Mouse (Mus musculus): ENCODE measurements around the gene Tnfsf11. TPM values are rescaled to one million over a fixed set of nuclear protein-coding genes. Genes with fewer than 3 reads are reported as not detected.

Gene Tnfsf11
- polyA plus RNA-seq, 1 experiment from 2014 or later: 0.27 TPM

- H3K9ac ChIP-seq (ENCODE audit: low read length): no peak overlapping the region
- WGBS: 77% methylated on average over 6 of the region's 6 CpGs
- H3K36me3 ChIP-seq (ENCODE audit: control insufficient read depth, insufficient read depth, low read length): no peaks in the 10 kb centered on the region
- H3K4me3 ChIP-seq (ENCODE audit: low read depth, low read length): no peak overlapping the region
- DNase-seq (ENCODE audit: low spot score): no peak
- ATAC-seq (ENCODE audit: insufficient read depth, low FRiP score, low TSS enrichment): no peak
- H3K27me3 ChIP-seq (ENCODE audit: control insufficient read depth, insufficient read depth, low read length): no peaks in the 10 kb centered on the region
- H3K4me1 ChIP-seq (ENCODE audit: control insufficient read depth, insufficient read depth, low read length): no peaks in the 10 kb centered on the region
- H3K9me3 ChIP-seq (ENCODE audit: control insufficient read depth, low read length): no peaks in the 10 kb centered on the region
- no peak overlapping the region for H3K27ac ChIP-seq (ENCODE audit: low read depth, low read length)
- H3K4me2 ChIP-seq (ENCODE audit: low read depth): no peak overlapping the region
These were observed 68.5 kb downstream of the Tnfsf11 start for GRCm38 (mm10) chr14:78239346-78239745.

GRCm38 (mm10) chr14:78237238-78237637, 70.6 kb downstream of the Tnfsf11 start:
- DNase-seq (ENCODE audit: low spot score) (no peak), ATAC-seq (ENCODE audit: insufficient read depth, low FRiP score, low TSS enrichment) (no peak)
- no peak overlapping the region for H3K27ac ChIP-seq (ENCODE audit: low read depth, low read length)
- no peak overlapping the region for H3K4me2 ChIP-seq (ENCODE audit: low read depth)
- H3K9ac ChIP-seq (ENCODE audit: low read length): no peak overlapping the region
- WGBS: 88% methylated on average over 6 of the region's 6 CpGs
- no peak overlapping the region for H3K4me3 ChIP-seq (ENCODE audit: low read depth, low read length)
- no peaks in the 10 kb centered on the region for H3K4me1 ChIP-seq (ENCODE audit: control insufficient read depth, insufficient read depth, low read length)
- no peaks in the 10 kb centered on the region for H3K9me3 ChIP-seq (ENCODE audit: control insufficient read depth, low read length)
- no peaks in the 10 kb centered on the region for H3K27me3 ChIP-seq (ENCODE audit: control insufficient read depth, insufficient read depth, low read length)
- no peaks in the 10 kb centered on the region for H3K36me3 ChIP-seq (ENCODE audit: control insufficient read depth, insufficient read depth, low read length)

GRCm38 (mm10) chr14:78236144-78236543, 71.7 kb downstream of the Tnfsf11 start:
- ATAC-seq (ENCODE audit: insufficient read depth, low FRiP score, low TSS enrichment) (no peak), DNase-seq (ENCODE audit: low spot score) (no peak)
- Histone ChIP-seq H3K36me3 (ENCODE audit: control insufficient read depth, insufficient read depth, low read length) (no peaks in the 10 kb centered on the region), H3K4me3 (ENCODE audit: low read depth, low read length) (no peak overlapping the region), H3K9me3 (ENCODE audit: control insufficient read depth, low read length) (no peaks in the 10 kb centered on the region), H3K4me2 (ENCODE audit: low read depth) (no peak overlapping the region), H3K4me1 (ENCODE audit: control insufficient read depth, insufficient read depth, low read length) (no peaks in the 10 kb centered on the region), H3K27me3 (ENCODE audit: control insufficient read depth, insufficient read depth, low read length) (no peaks in the 10 kb centered on the region), H3K27ac (ENCODE audit: low read depth, low read length) (no peak overlapping the region), H3K9ac (ENCODE audit: low read length) (no peak overlapping the region)
- 76% methylated on average over 4 of the region's 4 CpGs for WGBS

GRCm38 (mm10) chr14:78235296-78235695, 72.5 kb downstream of the Tnfsf11 start:
- Histone ChIP-seq H3K36me3 (ENCODE audit: control insufficient read depth, insufficient read depth, low read length) (no peaks in the 10 kb centered on the region), H3K4me1 (ENCODE audit: control insufficient read depth, insufficient read depth, low read length) (no peaks in the 10 kb centered on the region), H3K27me3 (ENCODE audit: control insufficient read depth, insufficient read depth, low read length) (no peaks in the 10 kb centered on the region), H3K4me2 (ENCODE audit: low read depth) (no peak overlapping the region), H3K9ac (ENCODE audit: low read length) (no peak overlapping the region), H3K4me3 (ENCODE audit: low read depth, low read length) (no peak overlapping the region), H3K27ac (ENCODE audit: low read depth, low read length) (no peak overlapping the region), H3K9me3 (ENCODE audit: control insufficient read depth, low read length) (no peaks in the 10 kb centered on the region)
- WGBS: 25% methylated on average over 3 of the region's 3 CpGs
- no peak for ATAC-seq (ENCODE audit: insufficient read depth, low FRiP score, low TSS enrichment)
- no peak for DNase-seq (ENCODE audit: low spot score)

GRCm38 (mm10) chr14:78229012-78229411, 78.8 kb downstream of the Tnfsf11 start:
- WGBS: 70% methylated on average over 4 of the region's 4 CpGs
- DNase-seq (ENCODE audit: low spot score): no peak
- H3K9ac ChIP-seq (ENCODE audit: low read length): no peak overlapping the region
- no peak overlapping the region for H3K27ac ChIP-seq (ENCODE audit: low read depth, low read length)
- H3K4me2 ChIP-seq (ENCODE audit: low read depth): no peak overlapping the region
- no peak overlapping the region for H3K4me3 ChIP-seq (ENCODE audit: low read depth, low read length)
- H3K4me1 ChIP-seq (ENCODE audit: control insufficient read depth, insufficient read depth, low read length): no peaks in the 10 kb centered on the region
- no peaks in the 10 kb centered on the region for H3K27me3 ChIP-seq (ENCODE audit: control insufficient read depth, insufficient read depth, low read length)
- H3K36me3 ChIP-seq (ENCODE audit: control insufficient read depth, insufficient read depth, low read length): no peaks in the 10 kb centered on the region
- no peak for ATAC-seq (ENCODE audit: insufficient read depth, low FRiP score, low TSS enrichment)
- no peaks in the 10 kb centered on the region for H3K9me3 ChIP-seq (ENCODE audit: control insufficient read depth, low read length)

Small RNA genes lying within 50 kb of the gene (microRNA-seq; reads per million reads assigned to microRNA genes)
- gene Gm23652: not detected

Other genes starting within 250 kb of the Tnfsf11 start
- not detected in 2 replicates for gene Fam216b, start 219.0 kb downstream of the Tnfsf11 start, polyA plus RNA-seq (2014; fragmentation: Nextera tagmentation; extraction: Ambion mirVana)
- 21.2 and 22.7 TPM in 2 replicates for gene Akap11, start 228.8 kb upstream of the Tnfsf11 start, polyA plus RNA-seq (2014; fragmentation: Nextera tagmentation; extraction: Ambion mirVana)